Mouse (Mus musculus) small intestine, adult 2 months (tissue): ENCODE results near the gene Decr2.

Experiments
- CTCF ChIP-seq: fragments of 200-500 bp; IDR thresholded peaks from 2 replicates; pipeline ENCODE4 v1.5.1; 2012; ENCODE audit warnings: low read depth, mild to moderate bottlenecking, control low read depth, inconsistent platforms, low read length, moderate library complexity, mixed read lengths; ENCODE audit not compliant: insufficient replicate concordance, insufficient read length; ENCODE audit errors: extremely low read depth
- POLR2A ChIP-seq: fragments of 200-500 bp; IDR thresholded peaks from 2 replicates; pipeline ENCODE4 v1.6.1; 2012; ENCODE audit warnings: low read depth, mild to moderate bottlenecking, control low read depth, inconsistent platforms, low read length, moderate library complexity

DNA sequence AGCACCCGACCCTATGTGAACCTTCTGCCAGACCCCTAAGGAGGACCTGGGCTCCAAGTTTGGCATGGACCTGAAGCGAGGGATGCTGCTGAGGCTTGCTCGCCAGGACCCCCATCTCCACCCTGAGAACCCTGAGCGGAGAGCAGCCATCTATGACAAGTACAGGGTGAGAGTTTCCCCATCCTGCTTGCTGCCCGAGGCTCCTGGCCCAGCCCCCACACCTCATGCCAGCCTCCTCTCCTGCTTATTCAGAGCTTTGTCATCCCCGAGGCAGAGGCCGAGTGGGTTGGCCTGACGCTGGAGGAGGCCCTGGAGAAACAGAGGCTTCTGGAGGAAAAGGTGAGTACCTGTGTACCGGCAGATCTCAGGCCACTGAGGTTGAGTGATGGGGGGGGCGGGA lies 35.1 kb upstream of the Decr2 start:
- TF ChIP-seq CTCF: no peak
- TF ChIP-seq POLR2A: no peak
